Mouse (Mus musculus): ENCODE measurements around the gene Atrx. TPM values are rescaled to one million over a fixed set of nuclear protein-coding genes. Genes with fewer than 3 reads are reported as not detected.
A peak's percentile ranks its signal among the peaks of the same experiment; 100 is the strongest.
"Not testable (repeated sequence)": the region's sequence is repeated elsewhere in the genome, so short reads cannot be mapped to it uniquely, and the experiment has no call there.

Gene Atrx
- 100 to 1,000 TPM in 1 of 2 experiments, 10 to 100 TPM in 1; 80.8 to 129 TPM for total RNA-seq (2021)
- long read RNA-seq, experiment 1, partial matches to known transcripts: 6 of 40 reads
- long read RNA-seq, experiment 1, other reads (novel, unspliced or antisense): 26 of 40 reads
- long read RNA-seq, experiment 2, partial matches to known transcripts: 3 of 10 reads
- long read RNA-seq, experiment 2, other reads (novel, unspliced or antisense): 7 of 10 reads

DNA sequence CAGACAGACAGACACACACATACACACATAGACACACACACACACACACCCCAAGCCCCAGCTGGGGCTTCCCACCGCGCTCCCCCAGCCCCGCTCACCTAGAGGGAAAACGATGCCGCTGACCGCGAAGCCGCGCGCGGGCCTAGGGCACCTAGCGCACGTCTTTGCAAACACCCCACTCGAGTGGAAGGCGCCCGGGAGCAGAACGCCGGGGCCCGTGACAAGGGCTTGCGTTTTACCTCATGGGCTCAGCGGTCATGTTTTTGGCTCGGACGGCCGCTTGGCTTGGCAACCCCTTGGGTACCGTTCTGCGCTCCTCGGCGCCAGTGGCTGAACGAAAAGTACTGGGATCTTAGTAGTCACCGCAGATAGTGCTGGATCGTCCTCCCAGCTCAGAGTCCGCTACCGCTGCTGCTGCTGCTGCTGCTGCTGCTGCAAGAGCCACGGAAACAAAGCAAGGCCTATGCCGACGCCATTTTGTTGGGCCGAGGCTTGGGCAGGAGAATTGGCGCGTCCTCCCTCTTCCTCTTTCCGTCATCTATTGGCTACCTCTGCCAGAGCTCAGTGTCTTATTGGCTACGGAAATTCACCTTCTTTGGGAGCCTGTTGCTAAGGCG, at the start of gene Atrx:
TSS of gene Atrx (minus strand) at position 543 of the 617 bp plus-strand sequence.
- peak; percentile 74 for DNase-seq

DNA sequence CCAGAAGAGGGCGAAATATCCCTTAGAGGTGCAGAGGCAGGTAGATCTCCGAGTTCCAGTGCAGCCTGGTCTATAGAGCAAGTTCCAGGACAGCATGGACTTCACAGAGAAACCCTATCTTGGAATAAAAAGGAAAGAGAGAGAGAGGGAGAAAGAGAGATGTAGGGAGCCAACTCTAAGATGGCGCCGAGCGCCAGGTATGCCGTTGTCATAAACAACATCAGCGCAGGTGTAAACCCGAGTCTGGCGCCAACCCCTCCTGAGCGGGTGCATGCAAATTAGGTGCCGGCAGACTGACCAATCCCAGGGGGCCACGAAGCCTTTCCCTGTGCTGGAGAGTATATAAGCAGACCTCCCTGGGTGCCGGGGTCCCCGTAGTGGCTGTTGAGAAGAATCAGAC, 27.9 kb upstream of the Atrx start:
- DNase-seq: not testable (repeated sequence)

DNA sequence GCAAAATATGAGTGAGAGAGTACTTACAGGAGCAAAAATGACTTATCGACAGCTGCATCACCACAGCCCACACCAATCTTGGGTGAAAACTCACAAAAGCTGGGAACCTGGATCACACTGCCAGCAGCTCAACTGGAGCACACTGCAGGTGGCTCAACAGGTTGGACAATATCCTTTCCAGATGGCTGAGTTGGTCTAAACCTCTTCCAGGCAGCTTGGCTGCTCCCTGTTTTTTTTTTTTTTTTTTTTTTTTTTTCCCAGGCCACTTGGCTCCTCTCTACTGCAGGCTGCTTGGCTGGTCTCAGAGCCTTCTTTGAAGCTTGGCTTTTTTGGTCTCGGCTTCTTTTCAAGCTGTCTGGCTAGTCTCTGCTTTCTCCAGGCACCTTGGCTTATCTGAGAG, 24.8 kb upstream of the Atrx start:
- DNase-seq: no peak

DNA sequence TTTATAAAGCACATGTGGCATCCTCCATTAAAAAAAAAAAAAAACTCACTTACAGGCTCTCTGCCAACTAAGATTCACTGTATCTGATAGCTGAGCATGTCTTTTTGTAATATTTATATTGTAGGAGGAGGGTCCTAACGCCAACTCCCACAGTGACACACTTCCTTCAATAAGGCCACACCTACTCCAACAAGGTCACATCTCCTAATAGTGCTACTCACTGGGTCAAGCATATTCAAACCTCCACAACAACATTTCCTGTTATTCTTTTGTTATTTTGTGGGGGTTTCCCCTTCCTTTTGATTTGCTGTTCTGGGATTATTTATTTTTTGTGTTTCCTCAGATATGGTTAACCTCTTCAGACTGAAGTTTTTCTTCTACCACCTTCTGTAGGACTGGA, 17.2 kb upstream of the Atrx start:
- no peak for DNase-seq

DNA sequence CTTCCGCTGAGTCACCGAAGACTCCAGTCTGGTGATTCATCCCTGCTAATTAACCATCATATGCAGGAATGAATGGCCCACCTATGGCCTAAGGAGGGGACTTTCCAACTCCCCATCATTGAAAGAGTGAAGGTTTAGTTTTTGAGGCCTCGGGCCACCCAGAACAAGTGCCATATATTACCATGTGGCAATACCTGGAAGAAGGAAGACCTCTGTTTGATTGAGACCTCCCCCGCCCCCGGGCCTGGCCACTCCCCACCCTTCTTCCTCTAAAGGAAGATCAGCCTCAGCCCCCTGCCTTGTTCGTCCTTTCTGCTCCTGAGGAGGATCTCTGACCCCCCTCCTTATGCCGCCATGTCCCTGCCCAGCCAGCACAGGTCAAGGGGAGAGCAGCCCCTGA, 10.0 kb upstream of the Atrx start:
- no peak for DNase-seq

DNA sequence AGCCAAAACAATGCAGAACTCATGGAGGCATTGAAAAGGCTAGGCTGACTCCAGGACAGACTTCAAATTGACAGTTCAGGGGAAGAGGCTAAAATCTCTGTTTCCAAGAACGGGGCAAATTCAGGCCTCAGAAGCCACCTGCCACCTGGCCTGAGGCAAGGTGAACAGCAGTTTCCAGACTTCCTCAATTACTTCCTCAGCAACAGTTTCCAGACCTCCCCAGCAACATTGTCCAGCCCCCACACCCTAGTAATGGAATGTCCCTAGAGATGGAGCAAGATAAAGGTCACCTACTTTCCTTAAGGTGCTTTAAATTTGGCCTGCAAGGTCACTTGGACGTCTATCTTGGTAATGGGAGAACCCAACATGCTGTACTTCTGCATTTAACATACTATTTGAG, 8.5 kb upstream of the Atrx start:
- DNase-seq: no peak

DNA sequence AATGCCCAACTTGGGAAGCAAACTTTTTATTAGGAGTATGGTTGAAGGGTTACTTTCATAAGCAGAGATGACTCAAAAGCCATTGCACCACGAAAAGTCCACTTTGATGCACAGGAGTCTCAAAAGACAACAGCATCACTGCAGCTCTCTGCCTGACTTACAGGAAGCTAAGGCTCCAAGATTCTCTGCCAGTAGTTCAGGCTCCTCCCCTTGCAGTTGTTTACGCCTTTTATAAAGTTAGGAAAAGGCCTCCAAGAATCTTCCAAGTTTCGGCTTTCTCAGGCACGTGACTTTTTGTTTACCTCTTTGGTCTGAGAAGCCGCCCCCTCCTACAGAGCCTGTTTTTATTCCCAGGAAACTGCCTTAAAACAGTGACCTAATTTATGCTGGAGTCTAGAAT, 5.1 kb upstream of the Atrx start:
- DNase-seq: peak; percentile 2

DNA sequence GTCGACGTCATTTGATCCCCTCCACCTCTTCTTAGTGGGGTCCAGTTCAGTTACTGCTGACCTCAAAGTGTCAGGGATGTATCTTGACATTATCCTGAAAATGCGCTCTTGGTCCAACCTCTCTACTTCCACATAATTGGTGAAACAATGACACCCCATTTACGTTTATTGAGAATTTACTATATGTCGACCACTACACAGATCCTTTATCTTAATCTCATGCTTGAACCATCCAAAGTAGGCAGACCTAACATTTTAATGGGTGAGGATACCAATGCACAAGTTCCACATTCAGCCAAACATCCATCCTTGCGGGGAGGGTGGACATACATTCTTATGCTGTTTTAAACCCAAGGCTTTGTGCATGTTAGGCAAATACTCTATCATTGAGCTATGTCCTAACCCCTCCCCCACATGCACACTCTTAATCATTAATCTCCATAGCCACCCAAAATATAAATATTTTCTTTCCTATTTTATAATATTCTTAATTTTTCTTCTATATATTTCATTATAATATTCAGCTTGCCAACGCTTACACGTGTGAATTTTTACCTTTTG, 355 bp upstream of the Atrx start:
- DNase-seq: no peak

DNA sequence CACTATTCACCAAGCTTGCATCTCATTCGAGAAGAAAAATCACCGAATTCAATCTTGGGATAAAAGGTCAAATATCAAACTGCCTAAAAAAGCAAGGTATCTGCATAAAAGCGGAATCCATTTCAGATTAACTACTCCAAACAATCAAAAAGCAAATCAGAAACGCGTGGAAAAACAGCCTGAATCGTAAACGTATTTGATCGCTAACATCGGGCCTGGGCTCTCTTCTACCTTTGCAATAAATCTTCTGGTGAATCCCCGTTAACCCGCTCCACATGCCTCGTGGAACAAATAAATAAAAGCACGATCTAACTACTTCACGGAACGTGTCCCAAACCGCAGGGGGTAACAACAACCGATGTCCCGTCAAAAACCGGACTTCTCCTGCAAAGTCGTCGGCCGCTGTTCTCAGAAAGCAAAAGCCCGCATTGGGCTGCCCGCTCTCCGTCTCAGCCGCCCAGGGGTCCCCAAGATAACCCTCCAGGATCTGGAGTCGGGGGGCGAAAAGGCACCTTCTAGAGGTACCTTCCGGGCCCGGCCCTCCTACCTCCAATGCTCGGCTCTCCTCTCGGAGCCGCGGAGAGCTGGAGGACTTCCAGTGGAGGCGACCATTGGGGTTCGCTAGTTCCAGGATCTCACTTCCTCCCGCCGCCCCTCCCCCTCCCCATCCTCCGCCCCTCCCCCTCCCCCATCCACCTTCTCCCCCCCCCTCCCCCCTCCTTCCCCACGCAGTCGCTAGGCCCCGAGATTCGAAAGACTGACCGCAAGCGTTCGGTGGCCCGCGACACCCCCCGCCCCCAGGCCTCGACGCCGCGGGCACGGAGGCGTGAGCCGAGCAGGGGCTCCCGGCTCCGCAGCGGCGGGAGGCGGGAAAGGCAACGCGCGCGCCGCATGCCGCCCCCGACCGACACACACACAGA, 1.0 kb downstream of the Atrx start:
- DNase-seq: peak; percentile 43

DNA sequence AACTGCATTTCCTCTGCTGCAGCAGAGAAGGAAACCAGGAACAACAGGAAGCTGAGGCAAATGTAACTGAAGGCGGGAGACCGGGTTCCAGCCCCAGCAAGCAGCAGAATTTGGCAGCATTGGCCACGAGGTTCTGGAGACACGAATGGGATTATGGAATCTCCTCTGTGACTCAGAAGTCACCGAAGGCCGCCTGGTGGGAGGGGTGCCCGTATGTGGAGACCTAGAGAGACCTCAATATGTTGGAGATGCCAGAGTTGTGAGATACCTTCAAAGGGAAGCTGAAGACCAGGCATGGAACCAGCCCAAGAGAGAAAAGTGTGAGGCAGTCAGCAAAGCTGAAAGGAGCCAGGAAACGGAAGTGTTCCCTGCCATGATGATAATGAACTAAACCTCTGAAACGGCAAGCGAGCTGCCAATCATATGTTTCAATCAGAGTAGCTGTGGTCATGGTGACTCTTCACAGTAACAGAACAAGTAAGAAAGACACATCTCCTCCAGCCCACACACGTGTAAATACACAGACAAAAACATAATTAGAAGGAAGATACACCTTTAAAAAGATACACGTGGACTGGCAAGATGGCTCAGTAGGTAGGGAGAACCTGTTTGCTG, 3.0 kb downstream of the Atrx start:
- peak; percentile 41 for DNase-seq

DNA sequence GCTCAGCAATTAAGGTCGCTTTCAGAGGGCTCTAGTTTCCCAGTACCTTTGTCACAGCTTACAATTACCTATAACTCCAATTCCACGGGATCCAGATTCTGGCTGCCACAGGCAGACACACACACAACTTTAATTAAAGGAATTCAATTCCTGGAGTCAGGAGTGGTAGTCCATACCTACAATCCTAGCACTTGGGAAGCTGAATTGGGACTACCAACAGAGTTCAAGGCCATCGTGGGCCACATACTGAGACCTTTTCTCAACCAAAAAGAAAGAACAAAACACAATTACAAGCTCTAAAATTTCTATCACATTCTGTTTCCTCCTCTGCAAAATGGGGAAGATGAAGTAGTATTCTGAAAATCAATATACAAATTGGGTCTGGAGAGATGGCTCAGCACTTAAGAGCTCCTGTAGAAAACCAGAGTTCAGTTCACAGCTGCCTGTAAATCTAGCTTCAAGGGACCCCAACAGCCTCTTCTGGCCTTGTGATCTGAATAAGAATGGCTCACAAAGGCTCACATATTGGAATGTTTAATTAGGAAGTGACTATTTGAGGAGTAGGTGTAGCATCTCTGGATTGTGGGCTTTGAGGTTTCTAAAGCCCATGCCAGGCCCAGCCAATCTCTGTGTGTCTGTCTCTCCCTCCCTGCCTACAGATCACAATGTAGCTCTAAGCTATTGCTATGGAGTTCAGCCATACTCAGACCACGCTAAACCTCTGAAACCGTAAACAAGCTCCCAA, 4.7 kb downstream of the Atrx start:
- DNase-seq: no peak

DNA sequence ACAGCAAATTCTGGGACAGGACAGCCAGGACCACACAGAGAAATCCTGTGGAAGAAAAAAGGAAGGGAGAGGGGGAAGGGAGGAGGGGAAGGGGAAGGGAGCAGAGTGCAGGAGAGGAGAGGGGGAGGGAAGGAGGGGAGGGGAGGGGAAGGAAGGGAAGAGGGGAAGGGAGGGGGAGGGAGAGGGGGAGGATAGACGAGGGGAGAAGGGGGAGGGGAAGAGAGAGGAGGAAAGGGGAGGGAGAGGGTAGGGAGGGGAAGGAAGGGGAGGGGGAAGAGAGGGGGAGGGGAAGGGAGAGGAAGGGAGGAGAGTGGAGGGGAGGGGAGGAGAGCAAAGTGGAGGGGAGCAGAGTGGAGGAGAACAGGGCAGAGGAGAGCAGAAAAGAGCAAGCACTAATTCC, 5.3 kb downstream of the Atrx start:
- DNase-seq: no peak

DNA sequence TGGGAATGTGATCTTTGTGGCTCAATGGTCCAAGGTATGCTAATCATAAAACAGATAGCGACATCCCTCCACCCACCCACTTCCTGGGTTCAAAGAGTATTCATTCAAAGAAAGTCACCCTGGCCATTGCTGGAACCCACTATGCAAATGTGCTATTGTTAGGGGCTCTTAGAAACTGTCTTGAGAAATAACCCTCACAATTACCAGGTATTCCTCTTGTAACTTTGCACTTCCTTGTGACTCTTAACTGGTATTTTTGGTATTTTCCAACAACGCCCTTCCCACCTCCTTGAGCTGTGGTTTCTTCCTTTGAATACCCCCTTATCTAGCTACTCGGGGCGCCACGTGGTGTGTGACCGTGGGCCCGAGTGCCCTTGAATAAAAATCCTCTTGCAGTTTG, 6.2 kb downstream of the Atrx start:
- not testable (repeated sequence) for DNase-seq

DNA sequence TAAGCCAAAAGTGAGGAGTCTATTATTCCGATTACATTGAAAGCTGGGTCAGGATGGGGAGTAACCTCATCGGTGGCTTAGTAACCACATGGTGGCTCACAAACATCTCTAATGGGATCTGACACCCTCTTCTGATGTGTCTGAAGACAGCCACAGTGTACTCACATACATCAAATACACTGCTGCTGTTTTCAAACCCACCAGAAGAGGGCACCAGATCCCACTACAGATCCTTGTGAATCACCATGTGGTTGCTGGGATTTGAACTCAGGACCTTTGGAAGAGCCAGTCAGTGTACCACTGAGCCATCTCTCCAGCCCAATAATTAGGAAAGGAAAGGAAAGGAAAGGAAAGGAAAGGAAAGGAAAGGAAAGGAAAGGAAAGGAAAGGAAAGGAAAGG, 7.8 kb downstream of the Atrx start:
- peak; percentile 36 for DNase-seq

DNA sequence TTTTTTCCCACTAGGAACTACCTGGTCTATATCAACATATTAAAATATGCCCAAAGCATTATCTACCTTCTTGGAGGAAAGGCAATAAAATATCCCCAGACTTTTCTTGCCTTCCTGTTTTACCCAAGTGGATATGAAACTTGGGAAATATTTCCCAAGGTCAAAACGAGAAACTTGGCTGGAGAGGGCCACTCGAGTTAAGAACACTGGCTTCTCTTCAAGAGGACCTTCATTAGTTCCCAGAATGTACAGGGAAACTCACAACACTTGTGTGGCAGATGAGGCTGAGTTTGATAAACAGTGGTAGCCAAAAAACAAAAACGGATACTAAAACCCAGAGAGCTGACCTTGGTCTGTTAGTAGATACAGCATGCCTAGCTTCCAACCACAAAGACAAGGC, 17.5 kb downstream of the Atrx start:
- no peak for DNase-seq

DNA sequence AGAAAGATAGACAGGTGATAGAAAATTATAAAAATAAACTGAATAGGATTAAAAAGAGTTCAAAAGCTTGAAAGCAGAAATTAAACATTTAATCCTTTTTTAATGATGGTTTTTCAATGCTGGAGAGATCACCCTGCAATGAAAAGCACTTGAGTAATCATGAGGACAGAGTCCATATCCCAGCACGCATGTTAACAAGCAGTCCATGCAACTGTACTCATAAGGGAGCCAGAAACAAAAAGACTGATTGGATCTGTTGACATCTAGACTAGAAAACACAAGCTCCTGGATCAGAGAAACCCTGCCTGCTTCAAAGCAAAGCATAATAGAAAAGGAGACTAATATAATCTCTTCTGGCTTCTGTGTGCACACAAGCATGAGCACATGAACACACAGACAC, 27.6 kb downstream of the Atrx start:
- no peak for DNase-seq

DNA sequence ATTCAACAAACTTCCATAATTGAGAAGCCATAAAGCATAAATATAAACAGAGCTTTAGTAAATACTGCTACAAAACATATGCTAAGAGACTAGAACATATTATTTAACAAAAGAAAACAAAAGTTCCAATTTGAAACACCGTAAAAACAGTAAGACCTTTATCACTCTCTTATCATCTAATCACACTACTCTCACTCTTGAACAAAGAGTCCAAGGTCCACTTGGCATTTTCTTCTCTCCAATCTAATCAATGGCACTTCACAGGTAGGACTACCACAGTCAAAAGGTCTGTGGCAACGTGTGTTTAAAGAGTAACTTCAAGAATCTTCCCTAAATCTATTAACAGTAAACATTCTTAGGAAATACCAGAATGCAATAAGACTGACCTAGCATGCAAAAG, 42.3 kb downstream of the Atrx start:
- no peak for DNase-seq

DNA sequence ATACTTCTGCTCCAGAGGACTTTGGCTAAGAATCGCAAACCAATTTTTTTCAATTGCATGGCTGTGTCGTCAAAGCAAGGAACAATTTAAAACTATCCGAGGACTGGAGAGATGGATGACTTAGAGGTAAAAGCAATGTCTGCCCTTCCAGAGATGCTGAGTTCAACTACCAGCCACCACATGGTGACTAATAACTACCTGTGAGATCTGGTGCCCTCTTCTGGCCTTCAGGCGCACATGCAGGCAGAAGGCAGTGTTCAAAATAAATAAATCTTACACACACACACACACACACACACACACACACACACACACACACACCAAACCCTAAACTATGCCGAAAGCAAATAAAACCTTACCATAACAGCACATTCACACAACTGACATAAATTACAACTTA, 64.8 kb downstream of the Atrx start:
- DNase-seq: peak; percentile 4

DNA sequence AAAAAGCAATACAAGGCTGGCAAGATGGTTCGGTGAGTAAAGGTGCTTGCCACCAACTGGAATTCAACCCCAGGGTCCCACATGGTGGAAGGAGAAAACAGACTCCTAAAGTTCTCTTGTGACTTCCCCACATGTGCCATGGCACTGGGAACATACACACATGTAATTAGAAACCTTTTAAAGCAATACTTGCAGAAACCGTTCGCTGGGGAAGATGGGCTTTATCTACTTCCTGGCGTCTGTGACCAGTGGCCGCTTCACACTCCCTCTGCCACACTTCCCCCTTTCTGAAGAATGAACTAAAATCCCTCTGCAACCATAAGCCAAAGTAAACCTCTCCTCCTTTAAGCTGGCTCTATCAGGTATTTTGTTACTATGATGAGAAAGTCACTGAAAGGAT, 104.7 kb downstream of the Atrx start:
- no peak for DNase-seq

DNA sequence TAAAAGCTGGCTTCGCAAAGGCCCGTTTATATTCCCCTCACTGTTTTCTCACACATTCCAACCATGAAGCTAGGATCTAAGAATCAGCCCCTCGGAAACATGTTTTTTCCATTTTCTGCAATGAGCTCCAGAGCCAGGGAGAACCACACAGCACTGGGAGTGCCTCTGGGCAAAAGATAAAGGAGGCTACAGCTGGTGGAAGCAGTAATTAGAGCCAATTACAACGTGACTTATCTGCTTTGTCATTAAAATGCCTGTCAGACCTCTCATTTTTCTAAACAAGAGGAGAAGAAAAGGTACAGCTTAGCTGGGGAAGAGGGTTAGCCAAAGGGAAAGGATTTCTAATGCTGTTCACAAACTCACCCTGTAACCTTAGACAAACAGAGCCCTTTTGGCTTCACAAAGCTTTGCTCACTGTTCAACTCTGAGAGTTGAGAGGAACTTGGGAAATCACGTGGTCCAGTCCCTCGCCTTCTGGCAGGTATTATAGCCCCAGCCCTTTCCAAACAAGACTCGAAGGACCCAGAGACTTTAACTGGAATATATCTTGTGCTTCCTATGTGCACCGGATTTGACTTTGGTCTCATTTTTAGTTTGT, 134.3 kb downstream of the Atrx start:
- peak; percentile 9 for DNase-seq

DNA sequence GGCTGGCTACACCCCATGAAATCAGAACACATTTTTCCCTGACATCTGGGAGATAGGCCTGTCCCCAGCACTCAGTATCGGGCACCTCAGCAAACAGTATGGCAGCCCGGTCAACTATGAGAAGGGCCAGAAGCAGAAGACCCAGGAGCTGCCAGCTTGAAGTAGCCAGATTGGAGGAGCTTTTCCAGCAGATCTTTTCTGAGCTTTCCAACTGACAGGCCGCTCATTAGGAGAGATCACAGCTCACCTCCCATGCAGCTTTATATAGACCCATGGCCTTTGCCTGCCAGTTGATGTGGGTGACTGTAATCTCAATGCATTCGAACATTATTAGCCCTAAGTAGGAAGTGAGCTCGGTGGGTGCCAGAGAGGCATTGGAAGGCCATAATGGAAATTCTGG, 155.9 kb downstream of the Atrx start:
- no peak for DNase-seq

DNA sequence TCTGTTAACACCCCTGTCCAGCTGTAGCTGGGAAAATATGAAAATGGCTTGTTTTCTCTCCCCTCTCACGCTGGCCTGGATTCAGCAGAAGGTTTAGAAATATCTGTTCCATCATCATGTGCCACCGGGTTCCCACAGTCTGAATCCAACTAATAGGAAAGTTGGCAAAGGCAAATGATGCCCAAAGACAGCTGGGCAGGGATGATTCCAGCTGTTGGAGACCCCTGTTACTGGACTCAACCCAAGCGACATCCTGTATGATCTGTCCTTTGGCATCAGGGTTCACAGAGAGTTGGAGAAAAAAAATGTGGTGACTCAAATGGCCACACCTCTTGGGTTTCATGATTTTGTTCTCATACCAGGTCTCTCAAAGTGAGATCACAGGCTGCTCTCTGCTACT, 161.3 kb downstream of the Atrx start:
- no peak for DNase-seq
